Mouse (Mus musculus) large intestine, adult 2 months (tissue): ENCODE measurements around the gene Klc1. TPM values are rescaled to one million over a fixed set of nuclear protein-coding genes. Genes with fewer than 3 reads are reported as not detected.

ENCODE experiments used
- DNase-seq: peaks from one replicate; pipeline ENCODE4 v3.0.0-alpha.2; 2012; ENCODE audit warnings: low read depth, low spot score
- WGBS: fragments of 180-500 bp; shearing (Covaris S2); methylation state at CpG from one replicate; pipeline ENCODE4 v1.1.7; 2018; 5-methylcytosine and 5-hydroxymethylcytosine counted together
- polyA plus RNA-seq: library from polyadenylated mRNA; depleted of rRNA; stranded (reverse); fragments of >200 nt; gene quantifications from 2 replicates; pipeline ENCODE4 v1.2.3, GENCODE M21; 2012

Klc1 gene
- polyA plus RNA-seq, 1 experiment = 34.2 TPM

DNA sequence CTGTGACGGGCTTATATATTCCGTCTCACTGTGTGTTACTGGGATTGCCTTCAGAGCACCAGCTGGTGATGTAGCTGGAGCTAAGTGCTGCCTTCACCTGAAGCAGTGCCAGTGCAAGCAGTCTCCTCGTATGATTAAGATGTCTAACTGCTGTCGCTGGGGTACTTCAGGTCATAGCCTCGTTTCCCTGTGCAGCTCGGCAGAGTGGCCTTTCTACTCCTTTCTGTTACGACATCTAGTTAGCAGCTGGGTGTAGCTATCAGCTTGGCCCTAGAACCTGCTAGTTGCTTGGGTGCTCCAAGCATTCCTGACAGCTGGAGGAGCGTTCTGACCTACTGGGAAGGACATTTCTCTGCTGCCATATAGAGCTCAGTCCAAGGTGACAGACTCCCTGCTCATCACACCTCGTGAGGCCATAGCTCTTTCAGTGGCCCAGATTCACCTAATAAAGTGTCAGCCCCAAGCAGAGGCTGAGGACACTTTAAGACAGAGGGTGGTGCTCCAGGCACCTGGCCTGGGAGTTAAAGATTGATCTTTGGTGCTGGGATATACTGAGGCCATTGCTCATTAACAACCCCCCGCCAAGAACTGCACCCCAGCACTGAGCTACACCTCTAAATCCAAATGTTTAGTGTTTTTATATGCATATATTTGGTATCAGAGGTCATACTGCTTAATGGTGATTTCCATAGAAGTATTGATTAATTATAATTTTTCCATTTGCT, 42.0 kb downstream of the Klc1 start:
- DNase-seq = no peak
- WGBS = 56% methylated on average over 10 of the region's 10 CpGs

- WGBS = 20% methylated on average over 5 of the region's 5 CpGs
- DNase-seq = peak; percentile 58
Measured at GRCm38 (mm10) chr12:111803538-111803937, 44.9 kb downstream of the Klc1 start.

DNA sequence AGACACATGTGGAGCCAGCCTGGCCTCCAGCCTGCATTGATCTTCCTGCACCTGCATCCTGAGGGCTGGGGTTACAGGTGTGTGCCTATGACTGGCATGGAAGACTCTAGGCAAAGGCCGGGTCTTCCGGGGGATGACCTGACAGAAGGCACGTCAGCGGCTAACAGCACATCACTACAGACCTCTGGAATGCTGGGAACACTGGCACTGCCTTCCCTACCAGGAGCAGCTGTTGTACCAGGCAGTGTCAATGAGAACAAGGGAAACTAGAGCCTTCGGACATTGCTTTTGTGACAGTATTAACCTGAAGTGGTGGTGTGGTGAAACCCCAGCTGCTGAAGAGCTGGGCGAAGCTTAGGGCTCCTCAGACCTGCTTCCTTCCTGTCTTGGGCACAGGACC, 50.1 kb downstream of the Klc1 start:
- WGBS = 88% methylated on average over 6 of the region's 6 CpGs
- DNase-seq = no peak

DNA sequence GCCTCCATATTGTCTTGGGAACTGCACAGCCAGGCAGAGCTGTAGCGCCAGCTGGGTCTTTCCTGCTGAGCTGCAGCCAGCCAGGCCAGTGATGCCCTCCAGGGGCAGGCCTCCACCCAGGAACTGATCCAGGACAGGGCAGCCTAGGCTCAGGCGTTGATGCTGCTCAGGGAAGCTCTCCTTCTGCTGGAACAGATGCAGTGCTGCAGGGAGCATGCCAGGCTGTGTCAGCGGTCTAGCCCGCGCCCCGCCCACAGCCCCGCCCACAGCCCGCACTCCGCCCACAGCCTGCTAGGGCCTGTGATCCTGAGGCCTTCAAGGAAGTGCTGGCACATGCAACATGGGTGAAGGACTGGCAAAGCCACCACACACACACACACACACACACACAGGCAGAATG, 51.1 kb downstream of the Klc1 start:
- peak; percentile 56 for DNase-seq
- 3% methylated on average over 9 of the region's 9 CpGs for WGBS

GRCm38 (mm10) chr12:111812075-111812474, 53.4 kb downstream of the Klc1 start:
- DNase-seq = no peak
- 89% methylated on average over 13 of the region's 13 CpGs for WGBS

- no peak for DNase-seq
- 40% methylated on average over 12 of the region's 12 CpGs for WGBS
Measured at GRCm38 (mm10) chr12:111812611-111813010, 54.0 kb downstream of the Klc1 start.

GRCm38 (mm10) chr12:111813111-111813765, 54.6 kb downstream of the Klc1 start:
- DNase-seq = no peak
- WGBS = 3% methylated on average over 27 of the region's 27 CpGs

- WGBS = under 1% methylated on average over 87 of the region's 87 CpGs
- peak; percentile 98 for DNase-seq
Measured at GRCm38 (mm10) chr12:111813766-111814617, 55.3 kb downstream of the Klc1 start, which contains the start of the genes Xrcc3 and Zfyve21. Gene Xrcc3 (minus strand): TSS chr12:111813873. Gene Zfyve21 (plus strand): TSS chr12:111814170.

- 11% methylated on average over 19 of the region's 19 CpGs for WGBS
- peak; percentile 68 for DNase-seq
Measured at GRCm38 (mm10) chr12:111814769-111815762, 56.4 kb downstream of the Klc1 start.

GRCm38 (mm10) chr12:111816528-111816927, 57.9 kb downstream of the Klc1 start:
- WGBS = 26% methylated on average over 13 of the region's 13 CpGs
- DNase-seq = no peak

DNA sequence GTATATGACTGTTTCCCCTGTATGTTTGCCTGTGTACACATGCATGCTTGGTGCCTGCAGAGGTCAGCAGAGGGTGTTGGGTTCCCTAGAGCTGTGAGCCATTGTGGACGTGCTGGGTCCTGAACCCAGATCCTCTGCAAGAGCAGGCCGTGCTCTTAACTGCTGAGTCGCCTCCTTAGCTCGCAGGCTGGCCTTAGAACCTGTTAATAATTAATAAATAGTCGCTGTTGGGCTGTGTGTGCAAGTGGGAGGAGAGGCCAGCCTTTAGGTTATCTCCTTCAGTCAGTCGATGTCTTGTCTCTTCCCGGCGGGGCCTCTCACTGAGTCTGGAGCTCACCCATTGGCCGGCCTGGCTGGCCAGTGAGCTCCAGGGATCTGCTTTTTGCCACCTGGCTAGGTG, 58.3 kb downstream of the Klc1 start:
- WGBS = 30% methylated on average over 9 of the region's 9 CpGs
- DNase-seq = no peak

- DNase-seq = no peak
- 35% methylated on average over 8 of the region's 8 CpGs for WGBS
Measured at GRCm38 (mm10) chr12:111817991-111818390, 59.3 kb downstream of the Klc1 start.

GRCm38 (mm10) chr12:111819936-111820335, 61.3 kb downstream of the Klc1 start:
- no peak for DNase-seq
- 37% methylated on average over 8 of the region's 8 CpGs for WGBS

GRCm38 (mm10) chr12:111820708-111821107, 62.1 kb downstream of the Klc1 start:
- 54% methylated on average over 7 of the region's 7 CpGs for WGBS
- DNase-seq = no peak

GRCm38 (mm10) chr12:111821931-111822330, 63.3 kb downstream of the Klc1 start:
- DNase-seq = no peak
- WGBS = 72% methylated on average over 4 of the region's 4 CpGs

GRCm38 (mm10) chr12:111827556-111827955, 68.9 kb downstream of the Klc1 start:
- 87% methylated on average over 12 of the region's 12 CpGs for WGBS
- no peak for DNase-seq

- 84% methylated on average over 5 of the region's 5 CpGs for WGBS
- DNase-seq = no peak
Measured at GRCm38 (mm10) chr12:111829447-111829846, 70.8 kb downstream of the Klc1 start.

DNA sequence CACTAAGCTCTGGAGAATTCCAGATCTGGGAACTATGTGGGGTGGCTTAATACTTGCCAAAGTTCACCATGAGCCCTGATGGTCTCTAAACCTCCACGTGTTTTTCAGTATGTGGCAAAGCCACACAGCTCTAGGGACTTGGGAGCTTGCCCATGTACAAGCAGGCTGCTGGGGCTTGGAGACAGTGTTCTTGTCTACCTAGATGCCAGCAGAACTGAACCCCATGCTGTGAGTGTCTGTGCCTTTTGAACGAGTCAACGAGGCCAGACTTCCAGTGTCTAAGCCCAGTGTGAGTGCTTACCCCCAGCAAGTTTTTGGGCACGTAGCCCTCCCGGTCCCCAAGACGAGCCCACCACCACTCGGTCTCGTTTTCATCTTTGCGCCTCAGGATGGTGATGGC, 71.3 kb downstream of the Klc1 start:
- 89% methylated on average over 9 of the region's 9 CpGs for WGBS
- no peak for DNase-seq

DNA sequence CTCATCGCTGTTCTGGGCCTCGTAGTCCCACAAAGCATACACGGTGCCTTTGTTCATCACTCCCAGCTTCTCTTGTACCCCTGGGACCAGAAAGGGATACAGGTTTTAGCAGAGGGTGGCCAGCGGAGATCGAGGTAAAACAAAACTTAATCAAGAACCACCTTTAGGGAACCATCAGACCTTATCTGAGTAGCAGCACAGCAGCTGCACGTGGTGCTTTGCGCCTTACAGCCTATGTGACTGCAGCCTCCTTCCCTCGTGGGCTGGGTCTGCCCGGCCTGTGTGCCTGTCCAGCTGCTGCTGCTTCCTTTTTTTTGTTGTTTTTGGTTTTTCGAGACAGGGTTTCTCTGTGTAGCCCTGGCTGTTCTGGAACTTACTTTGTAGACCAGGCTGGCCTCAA, 71.7 kb downstream of the Klc1 start:
- WGBS = 84% methylated on average over 10 of the region's 10 CpGs

More for the DNA sequence above, 71.7 kb downstream of the Klc1 start:
- DNase-seq = no peak
